Mouse (Mus musculus) lung, postnatal 36 days (tissue): ENCODE results near the gene Enpp7.
A peak's percentile ranks its signal among the peaks of the same experiment; 100 is the strongest.

Experiments
- DNase-seq: peaks from one replicate; pipeline ENCODE4 v3.0.0; 2022; ENCODE audit warnings: mixed read lengths

Enpp7 gene

DNA sequence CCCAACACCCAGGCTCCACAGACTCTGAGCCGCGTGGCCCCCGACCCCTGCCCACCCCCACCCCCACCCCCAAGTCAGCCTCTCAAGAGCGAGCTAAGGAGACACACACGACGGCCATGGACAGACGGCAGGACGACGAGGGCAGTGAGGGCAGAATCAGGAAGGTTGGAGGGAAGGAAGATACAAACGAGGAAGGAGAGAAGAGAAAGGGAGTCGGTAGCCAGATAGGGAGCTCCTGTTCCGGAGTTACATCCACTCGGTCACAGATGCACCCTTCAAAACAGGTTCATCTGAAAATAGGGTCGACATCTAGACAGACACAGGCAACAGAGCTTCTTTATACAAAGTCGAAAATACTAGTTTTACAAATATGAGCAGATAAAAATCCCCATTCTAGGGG is 48.5 kb downstream of the Enpp7 start:
- no peak for DNase-seq

DNA sequence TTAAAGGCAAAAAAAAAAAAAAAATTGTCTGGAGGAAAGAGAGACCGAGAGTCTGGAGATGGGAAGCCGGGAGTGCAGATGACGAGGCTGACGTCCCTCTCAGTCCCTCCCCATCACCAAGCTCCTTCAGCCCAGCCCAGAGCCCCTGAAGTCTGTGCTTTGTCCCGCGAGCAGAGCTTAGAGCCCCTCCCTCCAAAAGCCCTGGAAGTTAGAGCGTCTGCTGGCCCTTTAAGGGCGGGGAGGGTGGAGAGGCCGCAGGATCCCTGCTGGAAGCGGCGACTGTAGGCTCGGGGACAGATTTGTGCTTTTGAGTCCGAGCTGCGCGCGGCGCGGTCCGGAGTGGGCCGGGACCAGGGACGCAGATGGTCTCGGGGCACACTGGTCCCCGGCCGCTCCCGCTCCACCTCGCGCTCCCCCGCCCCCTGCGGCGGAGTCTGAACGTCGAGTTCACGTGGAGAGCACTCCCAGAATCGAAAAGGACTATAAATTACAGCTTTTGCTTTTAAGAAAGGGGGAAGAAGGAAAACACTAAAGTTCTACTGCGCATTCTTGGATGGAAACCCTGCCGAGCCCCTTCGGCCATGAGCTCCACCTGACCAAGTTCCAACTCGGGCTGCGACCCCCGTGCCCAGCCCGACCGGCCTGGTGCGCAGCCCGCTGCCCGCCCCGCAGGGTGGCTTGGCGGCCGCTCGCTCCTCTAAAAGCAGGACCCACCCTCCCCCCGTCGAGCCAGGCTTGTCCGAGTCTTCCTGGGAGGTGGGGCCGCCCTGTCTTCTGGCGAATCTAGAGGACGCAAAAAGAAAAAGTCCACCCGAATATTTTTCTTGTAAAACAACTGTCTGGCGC is 49.2 kb downstream of the Enpp7 start:
- DNase-seq = no peak

DNA sequence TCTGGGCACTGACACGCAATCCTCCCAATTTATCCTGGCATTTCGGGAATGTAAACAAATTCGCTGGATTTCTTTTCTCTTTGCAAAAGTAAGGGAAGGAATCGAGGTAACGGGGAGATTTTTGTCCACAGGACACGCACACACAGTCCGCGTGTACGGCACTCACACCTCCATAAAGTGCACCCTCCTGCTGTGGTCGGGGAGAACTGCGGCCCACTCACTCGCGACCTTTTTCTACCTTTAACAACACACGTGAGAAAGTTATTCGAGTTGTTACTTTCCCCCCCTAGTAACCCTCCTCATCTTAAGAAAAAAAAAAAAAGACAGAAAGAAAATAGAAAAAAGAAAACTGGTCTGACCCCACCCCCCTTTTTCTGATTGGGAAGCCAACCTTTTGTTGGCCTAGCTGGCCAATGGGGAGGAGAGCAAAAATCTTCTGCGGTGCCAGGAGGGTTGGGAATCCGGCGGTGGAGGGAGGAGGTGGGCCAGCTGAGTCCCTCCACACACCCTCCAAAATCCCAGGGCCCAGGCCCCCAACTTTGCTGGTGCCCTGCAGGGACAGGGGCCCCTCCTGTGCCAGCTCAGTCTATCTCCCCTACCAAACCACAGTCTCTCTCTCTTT is 49.9 kb downstream of the Enpp7 start:
- no peak for DNase-seq

DNA sequence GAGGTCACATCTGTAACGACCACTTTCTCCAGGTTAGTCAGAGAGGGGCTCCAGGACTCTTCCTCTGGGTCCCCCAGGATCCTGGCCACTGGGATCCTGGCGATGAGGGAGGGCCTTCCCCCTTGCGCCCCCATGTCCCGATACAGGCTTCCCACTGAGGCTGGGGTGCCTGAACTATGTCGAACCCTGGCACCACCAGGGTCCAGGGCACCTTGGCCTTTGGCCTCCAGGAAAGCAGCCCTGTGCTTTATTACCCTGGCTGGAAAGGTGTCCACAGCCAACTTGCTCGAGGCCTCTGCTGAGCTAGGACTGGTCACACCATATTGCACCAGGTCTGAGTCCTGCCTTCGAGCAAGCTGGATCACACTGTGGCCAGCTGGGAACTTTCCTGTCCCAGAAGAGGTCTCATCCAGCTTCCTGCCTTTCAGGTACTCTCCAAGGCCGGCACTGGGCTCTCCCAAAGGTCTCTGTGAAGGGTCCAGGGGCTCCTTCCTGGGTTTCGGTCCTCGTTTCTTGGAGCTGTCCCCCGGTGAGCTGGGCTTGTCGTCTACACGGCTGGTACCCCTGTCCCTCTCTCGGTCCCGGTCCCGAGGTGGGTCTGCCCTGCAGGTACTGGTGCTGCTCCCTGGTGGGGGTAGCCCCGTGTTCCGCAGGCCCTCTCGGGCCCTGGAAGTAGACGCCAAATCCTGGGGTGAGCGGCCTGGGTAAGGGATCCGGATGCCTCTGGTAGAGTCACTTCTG is 50.9 kb downstream of the Enpp7 start:
- DNase-seq = no peak

DNA sequence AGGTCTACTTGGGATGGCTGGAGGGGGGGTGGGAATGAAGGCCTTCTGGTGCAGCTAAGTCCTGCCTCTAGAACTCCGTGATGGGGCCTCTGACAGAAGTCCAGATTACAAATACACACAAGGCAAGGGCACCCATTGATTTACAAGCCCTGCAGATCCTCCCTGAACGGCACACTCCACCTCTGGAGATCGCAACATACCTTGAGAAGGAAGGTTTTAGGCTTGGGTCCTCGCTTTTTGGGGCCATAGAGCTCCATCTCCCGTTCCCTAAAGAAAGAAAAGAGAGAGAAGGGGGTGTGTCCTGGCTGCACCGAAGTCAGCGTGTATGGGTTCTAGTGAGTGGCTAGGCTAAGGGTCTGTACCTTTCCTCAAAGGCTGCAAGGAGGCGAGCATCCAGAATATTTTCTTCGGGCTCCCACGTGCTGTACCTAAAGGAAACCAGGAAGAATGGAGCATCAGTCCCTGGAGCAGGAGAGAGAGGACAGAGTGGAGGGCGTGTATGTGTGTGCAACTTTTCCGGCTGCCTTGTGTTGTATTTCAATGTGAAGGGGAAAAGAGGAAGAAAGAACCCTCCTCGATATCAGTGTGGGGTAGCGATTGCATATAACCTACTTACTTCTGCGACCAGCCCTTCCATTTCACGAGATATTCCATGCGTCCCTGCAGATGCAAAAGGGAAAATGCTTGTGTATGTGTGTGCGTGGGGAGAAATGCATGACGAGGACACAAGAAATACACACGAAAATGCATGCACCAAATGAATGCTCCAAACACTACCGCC is 51.9 kb downstream of the Enpp7 start:
- DNase-seq = no peak

DNA sequence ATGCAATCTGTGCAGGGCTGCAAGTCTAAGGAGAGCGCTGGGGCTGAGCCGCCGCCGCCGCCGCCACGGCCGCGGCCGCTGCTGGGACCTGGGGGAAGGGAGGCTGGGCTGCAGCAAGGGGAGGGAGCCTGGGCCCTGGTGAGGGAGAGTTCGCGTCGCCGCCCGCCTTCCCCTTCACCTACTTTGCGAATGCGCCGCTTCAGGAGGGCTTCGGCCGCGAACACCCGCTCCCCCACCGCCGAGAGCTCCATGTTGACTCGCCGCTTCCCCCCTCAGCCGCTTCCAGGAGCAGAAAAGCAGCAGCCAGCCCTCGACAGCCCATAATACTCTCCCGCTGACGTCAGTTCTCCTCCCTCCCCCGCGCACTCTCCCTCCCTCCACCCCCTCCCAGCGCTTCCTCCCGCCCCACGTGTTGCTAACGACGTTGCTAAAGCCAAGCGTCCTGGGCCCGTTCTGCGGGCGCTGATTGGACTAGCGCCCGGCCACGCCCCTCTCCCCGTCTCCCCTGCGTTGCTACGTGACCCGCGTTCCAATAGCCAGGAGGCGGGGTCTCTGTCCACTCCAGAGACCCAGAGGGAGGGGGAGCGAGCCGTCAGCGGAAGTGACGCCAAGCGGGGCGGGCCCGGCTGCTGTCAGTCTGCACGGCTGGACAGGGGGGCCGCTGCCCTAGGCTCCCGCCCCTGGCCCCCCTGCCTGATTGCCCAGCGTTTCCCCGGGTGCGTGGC is 52.8 kb downstream of the Enpp7 start, which contains the start of gene Cbx8:
TSS of gene Cbx8 (minus strand) at position 370 of the 725 bp plus-strand sequence.
- peak; percentile 100 for DNase-seq

DNA sequence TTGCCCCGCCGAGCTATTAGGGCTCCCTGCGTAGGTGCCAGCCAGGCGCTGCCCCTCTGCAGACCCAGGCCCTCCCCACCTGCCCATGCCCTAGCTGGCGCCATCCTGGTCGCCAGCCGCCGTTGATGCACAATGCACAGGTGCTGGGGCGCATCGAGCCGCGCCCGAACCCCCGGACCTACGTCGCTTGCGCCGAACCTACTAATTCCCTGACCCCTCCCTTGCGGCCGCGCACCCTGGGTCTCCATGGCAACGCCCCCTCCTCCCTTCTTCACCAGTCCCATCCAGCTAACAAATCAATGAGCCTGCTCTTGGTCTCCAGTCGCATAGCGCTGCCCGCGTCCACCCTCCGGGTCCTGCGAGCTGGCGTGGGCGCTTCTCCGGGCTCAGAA is 53.3 kb downstream of the Enpp7 start:
- DNase-seq = no peak

DNA sequence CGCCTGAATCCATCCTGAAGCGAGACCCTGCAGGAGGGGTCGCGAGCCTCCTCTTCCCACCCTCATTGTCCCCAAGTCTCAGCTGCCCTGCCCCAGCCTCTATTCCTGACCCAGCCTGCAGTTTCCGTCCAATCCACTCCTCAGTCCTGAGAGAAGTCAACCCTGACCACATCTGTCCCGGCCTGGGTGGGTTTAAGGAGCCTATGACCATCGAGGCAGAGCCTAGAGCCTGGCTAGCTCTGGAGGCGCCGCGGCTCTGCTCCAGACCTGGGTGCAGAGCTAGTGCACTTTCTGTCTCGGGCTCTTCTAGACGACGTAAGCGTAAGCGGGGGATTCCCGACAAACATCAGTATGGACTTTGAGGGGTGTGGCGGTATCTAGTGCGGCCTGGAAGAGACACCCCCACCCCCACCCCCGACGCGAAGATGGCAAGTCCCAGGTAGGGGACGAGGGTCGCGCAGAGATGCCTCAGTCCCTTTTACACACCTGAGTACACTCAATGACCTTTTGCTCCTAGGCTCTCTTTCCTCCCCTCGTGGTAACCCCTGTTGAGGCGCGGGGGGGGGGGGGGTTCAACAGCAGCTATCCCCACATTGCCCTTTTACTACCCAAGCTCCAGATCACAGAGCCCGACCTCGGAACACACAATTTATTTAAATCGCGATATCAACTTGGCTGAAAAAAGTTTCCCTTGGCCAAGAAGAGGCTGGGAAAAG is 53.9 kb downstream of the Enpp7 start:
- no peak for DNase-seq
